Mouse (Mus musculus) olfactory bulb, adult 2 months (tissue): Measurements from ENCODE around the gene Plekhd1.

ENCODE experiments used
- CTCF ChIP-seq: fragments of 200-500 bp; IDR thresholded peaks from 2 replicates; pipeline ENCODE4 v1.5.1; 2012; ENCODE audit warnings: low read depth, mild to moderate bottlenecking, low read length, moderate library complexity; ENCODE audit not compliant: insufficient read depth
- POLR2A ChIP-seq: fragments of 200-500 bp; IDR thresholded peaks from 2 replicates; pipeline ENCODE4 v1.6.1; 2012; ENCODE audit warnings: mild to moderate bottlenecking, low read depth, low read length, moderate library complexity; ENCODE audit not compliant: insufficient read depth

GRCm38 (mm10) chr12:80646377-80646776 is 46.0 kb upstream of the Plekhd1 start:
- TF ChIP-seq CTCF (no peak), POLR2A (no peak)
